Comparison of ENCODE assay signal across 27 mouse cellular contexts in the genomic region with DNA sequence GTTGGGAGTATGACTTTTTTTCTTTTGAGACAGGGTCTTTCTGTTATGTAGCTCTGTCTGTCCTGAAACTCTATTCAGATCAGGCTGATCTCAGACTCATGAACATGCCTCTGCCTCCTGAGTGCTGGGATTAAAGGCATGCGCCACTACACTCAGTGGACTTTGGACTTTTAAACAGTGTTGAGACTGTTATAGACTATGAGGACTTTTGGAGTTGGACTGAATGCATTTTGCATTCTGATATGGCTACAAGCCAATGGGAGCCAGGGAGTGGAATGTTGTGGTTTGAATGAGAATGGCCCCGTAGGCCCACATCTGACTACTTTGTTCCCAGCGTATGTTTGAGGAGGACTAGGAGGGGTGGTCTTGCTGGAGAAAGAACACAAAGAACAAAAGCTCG.
A peak's percentile ranks its signal among the peaks of the same experiment; 100 is the strongest.
DNase-seq lines count a peak whose midpoint lies in the region; ATAC-seq and TF ChIP-seq lines count a peak whose summit lies in the region.
"Had no signal": no experiment of that assay in that cellular context is flagged by ENCODE, and none has a peak within 500 bp of the region (broad histone marks: within the 10 kb centered on the region; RNA-seq: fewer than 3 reads in every experiment).

No protein-coding gene starts in this region.

- H3K4me2 ChIP-seq in CH12.LX (ENCODE audit: insufficient read depth, low read depth, poor library complexity, severe bottlenecking) = peak overlapping the region; percentile 61
- H3K4me2 ChIP-seq in intestine, postnatal 0 days (replicated peaks; ENCODE audit: low read depth) = no peak overlapping the region
- no peak overlapping the region for H3K4me2 ChIP-seq in stomach, embryonic 14.5 days (replicated peaks; ENCODE audit: low read depth, low read length)
- H3K4me2 ChIP-seq in stomach, embryonic 16.5 days (ENCODE audit: low read depth, low read length) = no peak overlapping the region
- no peak overlapping the region for H3K4me2 ChIP-seq in midbrain, embryonic 11.5 days
- H3K4me2 ChIP-seq: embryonic facial prominence, embryonic 13.5 days; embryonic facial prominence, embryonic 15.5 days; forebrain, embryonic 12.5 days had no signal

- no peaks in the 10 kb centered on the region for H3K4me1 ChIP-seq in CH12.LX (ENCODE audit: control insufficient read depth in 1 of 2, insufficient read depth in 2 of 2)
- H3K4me1 ChIP-seq in intestine, postnatal 0 days (replicated peaks; ENCODE audit: control insufficient read depth, insufficient read depth, low read length) = no peaks in the 10 kb centered on the region
- H3K4me1 ChIP-seq in stomach, embryonic 14.5 days (ENCODE audit: control insufficient read depth, insufficient read depth, low read length) = no peaks in the 10 kb centered on the region
- no peaks in the 10 kb centered on the region for H3K4me1 ChIP-seq in stomach, embryonic 16.5 days (ENCODE audit: control insufficient read depth, insufficient read depth, low read length)
- H3K4me1 ChIP-seq in midbrain, embryonic 11.5 days (ENCODE audit: control insufficient read depth, insufficient read depth, low read length) = no peaks in the 10 kb centered on the region
- no peaks in the 10 kb centered on the region for H3K4me1 ChIP-seq in kidney, adult 2 months (ENCODE audit: control insufficient read depth, insufficient read depth, low read length)
- H3K4me1 ChIP-seq: embryonic facial prominence, embryonic 13.5 days; embryonic facial prominence, embryonic 15.5 days; forebrain, embryonic 10.5 days; forebrain, embryonic 12.5 days had no signal

- no peak overlapping the region for H3K9ac ChIP-seq in CH12.LX (ENCODE audit: insufficient read depth, low read depth)
- H3K9ac ChIP-seq in intestine, postnatal 0 days (ENCODE audit: low read depth, low read length) = no peak overlapping the region
- no peak overlapping the region for H3K9ac ChIP-seq in stomach, embryonic 14.5 days (replicated peaks; ENCODE audit: low read depth, low read length)
- H3K9ac ChIP-seq in stomach, embryonic 16.5 days (ENCODE audit: low read length) = no peak overlapping the region
- H3K9ac ChIP-seq in midbrain, embryonic 11.5 days (ENCODE audit: low read length) = no peak overlapping the region
- H3K9ac ChIP-seq: embryonic facial prominence, embryonic 13.5 days; embryonic facial prominence, embryonic 15.5 days; forebrain, embryonic 12.5 days had no signal

- no peak for DNase-seq in CH12.LX (ENCODE audit: extremely low read depth)
- no peak for DNase-seq in layer of hippocampus, adult 9-10 months (ENCODE audit: low spot score)
- DNase-seq in midbrain, embryonic 11.5 days (ENCODE audit: low spot score, missing footprints) = no peak
- DNase-seq in kidney, adult 2 months = no peak
- no peak for DNase-seq in adrenal gland, postnatal 14 days
- DNase-seq: adrenal gland, adult 8-10 months; adrenal gland, postnatal 25 days; cerebellum, adult 11 months; cerebellum, adult 18-20 months; cerebellum, adult 8-10 months; cerebellum, adult 9-11 months; cerebellum, postnatal 14 days; cerebellum, postnatal 36 days; embryo, embryonic 11 days had no signal

- no peak overlapping the region for H3K4me3 ChIP-seq in CH12.LX (replicated peaks in 1 of 3; ENCODE audit: low read depth in 2 of 3, low read length in 2 of 3, poor library complexity in 1 of 3)
- H3K4me3 ChIP-seq in intestine, postnatal 0 days (ENCODE audit: low read depth, low read length) = no peak overlapping the region
- no peak overlapping the region for H3K4me3 ChIP-seq in stomach, embryonic 14.5 days (ENCODE audit: low read depth, low read length)
- H3K4me3 ChIP-seq in stomach, embryonic 16.5 days (replicated peaks; ENCODE audit: low read length) = no peak overlapping the region
- H3K4me3 ChIP-seq in midbrain, embryonic 11.5 days (ENCODE audit: low read depth, low read length) = no peak overlapping the region
- H3K4me3 ChIP-seq in kidney, adult 2 months (ENCODE audit: insufficient read depth, low read depth, low read length) = no peak overlapping the region
- H3K4me3 ChIP-seq: embryonic facial prominence, embryonic 13.5 days; embryonic facial prominence, embryonic 15.5 days; erythroblast, embryonic 14.5 days; forebrain, embryonic 10.5 days; forebrain, embryonic 12.5 days had no signal

- no peaks in the 10 kb centered on the region for H3K36me3 ChIP-seq in CH12.LX (replicated peaks in 1 of 2; ENCODE audit: control insufficient read depth in 1 of 2, insufficient read depth in 1 of 2, low read length in 1 of 2)
- no peaks in the 10 kb centered on the region for H3K36me3 ChIP-seq in intestine, postnatal 0 days (ENCODE audit: control insufficient read depth, insufficient read depth)
- no peaks in the 10 kb centered on the region for H3K36me3 ChIP-seq in stomach, embryonic 14.5 days (ENCODE audit: control insufficient read depth, insufficient read depth, low read length)
- no peaks in the 10 kb centered on the region for H3K36me3 ChIP-seq in stomach, embryonic 16.5 days (ENCODE audit: control insufficient read depth, insufficient read depth, low read length)
- no peaks in the 10 kb centered on the region for H3K36me3 ChIP-seq in midbrain, embryonic 11.5 days (ENCODE audit: control insufficient read depth, insufficient read depth, low read length)
- H3K36me3 ChIP-seq in kidney, adult 2 months (ENCODE audit: control insufficient read depth, insufficient read depth, low read length) = no peaks in the 10 kb centered on the region
- H3K36me3 ChIP-seq: embryonic facial prominence, embryonic 13.5 days; embryonic facial prominence, embryonic 15.5 days; forebrain, embryonic 10.5 days; forebrain, embryonic 12.5 days; G1E had no signal

- no peaks in the 10 kb centered on the region for H3K9me3 ChIP-seq in CH12.LX (replicated peaks; ENCODE audit: low read length)
- no peaks in the 10 kb centered on the region for H3K9me3 ChIP-seq in intestine, postnatal 0 days (ENCODE audit: control insufficient read depth)
- H3K9me3 ChIP-seq in stomach, embryonic 14.5 days (ENCODE audit: control insufficient read depth, low read depth, low read length) = no peaks in the 10 kb centered on the region
- H3K9me3 ChIP-seq in stomach, embryonic 16.5 days (replicated peaks; ENCODE audit: control insufficient read depth, low read length) = no peaks in the 10 kb centered on the region
- no peaks in the 10 kb centered on the region for H3K9me3 ChIP-seq in midbrain, embryonic 11.5 days (ENCODE audit: control insufficient read depth, low read length)
- H3K9me3 ChIP-seq: embryonic facial prominence, embryonic 13.5 days; embryonic facial prominence, embryonic 15.5 days; forebrain, embryonic 10.5 days; forebrain, embryonic 12.5 days; G1E had no signal

- no peak for TF ChIP-seq RAD21 in CH12.LX (IDR thresholded peaks at IDR 0.05; ENCODE audit: low read depth, low read length)

- in situ Hi-C loops in CH12.LX (cut with MboI; ENCODE audit: low pct_ligation_motif_present, low pct_unique_long_range_greater_than_20kb, low sequenced_read_pairs) = no loop called here

- H3K27me3 ChIP-seq in CH12.LX (replicated peaks) = peaks cover 77% of the 10 kb centered on the region
- H3K27me3 ChIP-seq in intestine, postnatal 0 days (replicated peaks; ENCODE audit: control insufficient read depth, insufficient read depth, low read length) = no peaks in the 10 kb centered on the region
- no peaks in the 10 kb centered on the region for H3K27me3 ChIP-seq in stomach, embryonic 14.5 days (ENCODE audit: control insufficient read depth, insufficient read depth, low read length)
- H3K27me3 ChIP-seq in stomach, embryonic 16.5 days (ENCODE audit: control insufficient read depth, insufficient read depth, low read length) = no peaks in the 10 kb centered on the region
- H3K27me3 ChIP-seq in midbrain, embryonic 11.5 days (ENCODE audit: control insufficient read depth, insufficient read depth, low read length) = no peaks in the 10 kb centered on the region
- H3K27me3 ChIP-seq in kidney, adult 2 months (replicated peaks; ENCODE audit: control insufficient read depth, insufficient read depth, low read length) = no peaks in the 10 kb centered on the region
- H3K27me3 ChIP-seq: embryonic facial prominence, embryonic 13.5 days; embryonic facial prominence, embryonic 15.5 days; forebrain, embryonic 12.5 days; Patski had no signal

- TF ChIP-seq EP300 in CH12.LX (IDR thresholded peaks at IDR 0.05; ENCODE audit: low read length) = no peak

- WGBS in intestine, postnatal 0 days = 48% methylated on average over 4 of the region's 4 CpGs
- WGBS in stomach, embryonic 14.5 days = 79% methylated on average over 4 of the region's 4 CpGs
- WGBS in stomach, embryonic 16.5 days = 66% methylated on average over 4 of the region's 4 CpGs
- WGBS in midbrain, embryonic 11.5 days = 86% methylated on average over 4 of the region's 4 CpGs
- 75% methylated on average over 4 of the region's 4 CpGs for WGBS in kidney, adult 2 months

- dilution Hi-C loops in CH12.LX (cut with MboI; ENCODE audit: extremely low pct_ligation_motif_present, extremely low pct_unique_long_range_greater_than_20kb, low sequenced_read_pairs) = no loop called here

- H3K27ac ChIP-seq in CH12.LX (ENCODE audit: insufficient read depth, low read depth) = no peak overlapping the region
- no peak overlapping the region for H3K27ac ChIP-seq in intestine, postnatal 0 days (ENCODE audit: low read depth, low read length)
- H3K27ac ChIP-seq in stomach, embryonic 14.5 days (ENCODE audit: low read length) = no peak overlapping the region
- no peak overlapping the region for H3K27ac ChIP-seq in stomach, embryonic 16.5 days (ENCODE audit: low read length)
- no peak overlapping the region for H3K27ac ChIP-seq in midbrain, embryonic 11.5 days (ENCODE audit: low read depth, low read length)
- no peak overlapping the region for H3K27ac ChIP-seq in kidney, adult 2 months (ENCODE audit: insufficient read depth, low read depth, low read length)
- H3K27ac ChIP-seq: embryonic facial prominence, embryonic 13.5 days; embryonic facial prominence, embryonic 15.5 days; forebrain, embryonic 10.5 days; forebrain, embryonic 12.5 days had no signal

- no peaks in the 10 kb centered on the region for H3K79me2 ChIP-seq in CH12.LX (replicated peaks; ENCODE audit: control insufficient read depth, extremely low read depth, insufficient read depth, poor library complexity, severe bottlenecking)

- no peak for TF ChIP-seq CTCF in CH12.LX (conservative IDR thresholded peaks at IDR 0.05 in 1 of 2, IDR thresholded peaks at IDR 0.05 in 1 of 2; ENCODE audit: low read depth in 2 of 2, low read length in 2 of 2)
- TF ChIP-seq CTCF in intestine, postnatal 0 days (IDR thresholded peaks at IDR 0.05; ENCODE audit: low read depth) = no peak
- TF ChIP-seq CTCF in kidney, adult 2 months (conservative IDR thresholded peaks at IDR 0.05; ENCODE audit: insufficient read depth, insufficient read length, low read depth, low read length) = no peak

- ATAC-seq in intestine, postnatal 0 days = peak; percentile 61; the same call in 1 of the 2 replicates
- 0 out of 2 replicates have a peak, but pooled peaks have one; percentile 79 for ATAC-seq in stomach, embryonic 14.5 days (ENCODE audit: insufficient number of reproducible peaks, insufficient read depth, low FRiP score, low read depth)
- ATAC-seq in stomach, embryonic 16.5 days (ENCODE audit: insufficient read depth, low FRiP score) = peak; percentile 78; the same call in 1 of the 2 replicates
- ATAC-seq in midbrain, embryonic 11.5 days (ENCODE audit: low FRiP score) = no peak
- ATAC-seq: activated CD4-positive, CD25-positive, alpha-beta regulatory T cell, adult 4 months; forebrain, embryonic 14.5 days; forebrain, embryonic 16.5 days; Patski had no signal

- no peak for TF ChIP-seq POLR2A in CH12.LX (IDR thresholded peaks at IDR 0.05; ENCODE audit: low read depth, low read length)
- TF ChIP-seq POLR2A in kidney, adult 2 months (IDR thresholded peaks at IDR 0.05; ENCODE audit: low read depth, low read length) = no peak
